Mouse (Mus musculus) liver, adult 2 months (tissue): ENCODE measurements at regions not wholly inside any gene's neighbourhood (a gene's known extent, or its start where the extent isn't known, plus 50 kb on each side); places are given as distances from the start of the nearest gene placed in this dataset.

Experiments
- CTCF ChIP-seq: fragments of 200-500 bp; IDR thresholded peaks from 2 replicates; pipeline ENCODE4 v1.5.1; 2011; ENCODE audit warnings: low read depth, low read length, control low read depth
- POLR2A ChIP-seq: fragments of 200-500 bp; IDR thresholded peaks from 2 replicates; pipeline ENCODE4 v1.6.1; 2011; ENCODE audit warnings: low read length, control low read depth; ENCODE audit not compliant: insufficient read depth; ENCODE audit errors: extremely low read depth

DNA sequence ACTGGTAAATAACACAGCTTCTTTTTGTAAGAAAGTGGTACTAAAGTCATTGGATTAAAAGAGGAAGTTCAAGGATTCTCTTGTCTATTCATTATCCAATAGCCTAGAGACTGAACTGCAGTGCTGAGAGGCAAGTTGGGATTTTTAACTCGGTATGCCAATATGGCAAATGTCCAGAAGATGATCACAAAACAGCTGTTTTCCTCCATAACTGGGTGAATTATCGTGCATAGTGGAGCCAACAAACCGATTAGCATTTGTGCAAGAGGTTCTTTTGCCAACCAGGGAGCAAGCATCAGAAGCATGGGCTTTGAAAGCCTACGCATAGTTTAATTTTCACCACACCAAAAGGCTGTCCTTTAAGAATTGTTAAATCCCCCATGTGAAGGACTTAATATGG is 593.5 kb upstream of the Nova1 start:
- TF ChIP-seq POLR2A, result no peak
- no peak for TF ChIP-seq CTCF
